Mouse (Mus musculus): Measurements from ENCODE around the gene Fibcd1. TPM values are rescaled to one million over a fixed set of nuclear protein-coding genes. Genes with fewer than 3 reads are reported as not detected.

The Fibcd1 gene
- total RNA-seq, 1 experiment: 0.22 TPM

- no peak for TF ChIP-seq MAFK (IDR thresholded peaks at IDR 0.05; ENCODE audit: insufficient read depth, low read depth, low read length)
- no peak for TF ChIP-seq CHD2 (IDR thresholded peaks at IDR 0.05; ENCODE audit: low read depth, low read length)
- no peak for TF ChIP-seq ZNF384 (IDR thresholded peaks at IDR 0.05; ENCODE audit: low read depth, low read length)
- no peak for TF ChIP-seq ZC3H11A (IDR thresholded peaks at IDR 0.05; ENCODE audit: borderline replicate concordance, low read depth, low read length)
- no peak for TF ChIP-seq HCFC1 (IDR thresholded peaks at IDR 0.05; ENCODE audit: borderline replicate concordance, insufficient read depth, low read length)
- no peak overlapping the region for H3K9ac ChIP-seq (ENCODE audit: insufficient read depth, low read depth, low read length, poor library complexity, severe bottlenecking)
- in situ Hi-C loops (cut with MboI; ENCODE audit: low sequenced_read_pairs in 2 of 2, unreplicated experiment in 2 of 2): no loop called here
These were observed 76.7 kb downstream of the Fibcd1 start for GRCm38 (mm10) chr2:31769115-31769514.

GRCm38 (mm10) chr2:31767815-31768214 is 78.0 kb downstream of the Fibcd1 start:
- Histone ChIP-seq H3K4me1 (ENCODE audit: control insufficient read depth in 2 of 2, insufficient read depth in 2 of 2, low read length in 2 of 2, poor library complexity in 1 of 2) (peaks cover 5 to 19% of the 10 kb centered on the region in 2 experiments), H3K9ac (ENCODE audit: insufficient read depth, low read depth, low read length, poor library complexity, severe bottlenecking) (no peak overlapping the region)
- in situ Hi-C loops (cut with MboI; ENCODE audit: low sequenced_read_pairs in 2 of 2, unreplicated experiment in 2 of 2): no loop called here

More at GRCm38 (mm10) chr2:31769115-31769514, 76.7 kb downstream of the Fibcd1 start:
- H3K4me1 ChIP-seq (ENCODE audit: control insufficient read depth in 2 of 2, insufficient read depth in 2 of 2, low read length in 2 of 2, poor library complexity in 1 of 2): peaks cover 5 to 14% of the 10 kb centered on the region in 2 experiments; a peak in 3 of 4 replicates
- no peak overlapping the region for H3K27ac ChIP-seq (ENCODE audit: insufficient read depth, low read depth, low read length, poor library complexity, severe bottlenecking)
- H3K36me3 ChIP-seq (ENCODE audit: control insufficient read depth, insufficient read depth, low read length, poor library complexity, severe bottlenecking): no peaks in the 10 kb centered on the region
- H3K4me3 ChIP-seq (ENCODE audit: insufficient read depth in 1 of 2, low read depth in 1 of 2, low read length in 2 of 2, poor library complexity in 1 of 2, severe bottlenecking in 1 of 2): no peak overlapping the region
- DNase-seq (ENCODE audit: low read depth, low spot score): no peak
- H3K9me3 ChIP-seq (ENCODE audit: control insufficient read depth, insufficient read depth, low read depth, low read length): no peaks in the 10 kb centered on the region

GRCm38 (mm10) chr2:31767104-31767503 is 78.7 kb downstream of the Fibcd1 start:
- Histone ChIP-seq H3K4me3 (ENCODE audit: insufficient read depth in 1 of 2, low read depth in 1 of 2, low read length in 2 of 2, poor library complexity in 1 of 2, severe bottlenecking in 1 of 2) (no peak overlapping the region), H3K36me3 (ENCODE audit: control insufficient read depth, insufficient read depth, low read length, poor library complexity, severe bottlenecking) (no peaks in the 10 kb centered on the region), H3K27ac (ENCODE audit: insufficient read depth, low read depth, low read length, poor library complexity, severe bottlenecking) (no peak overlapping the region), H3K9me3 (ENCODE audit: control insufficient read depth, insufficient read depth, low read depth, low read length) (no peaks in the 10 kb centered on the region), H3K4me1 (ENCODE audit: control insufficient read depth in 2 of 2, insufficient read depth in 2 of 2, low read length in 2 of 2, poor library complexity in 1 of 2) (peaks cover 9 to 23% of the 10 kb centered on the region in 2 experiments), H3K9ac (ENCODE audit: insufficient read depth, low read depth, low read length, poor library complexity, severe bottlenecking) (no peak overlapping the region)
- no peak for TF ChIP-seq ZC3H11A (IDR thresholded peaks at IDR 0.05; ENCODE audit: borderline replicate concordance, low read depth, low read length)
- TF ChIP-seq MAFK (IDR thresholded peaks at IDR 0.05; ENCODE audit: insufficient read depth, low read depth, low read length): no peak
- no peak for TF ChIP-seq CHD2 (IDR thresholded peaks at IDR 0.05; ENCODE audit: low read depth, low read length)
- TF ChIP-seq ZNF384 (IDR thresholded peaks at IDR 0.05; ENCODE audit: low read depth, low read length): no peak
- TF ChIP-seq HCFC1 (IDR thresholded peaks at IDR 0.05; ENCODE audit: borderline replicate concordance, insufficient read depth, low read length): no peak
- no peak for DNase-seq (ENCODE audit: low read depth, low spot score)
- in situ Hi-C loops (cut with MboI; ENCODE audit: low sequenced_read_pairs in 2 of 2, unreplicated experiment in 2 of 2): no loop called here

More at GRCm38 (mm10) chr2:31767815-31768214, 78.0 kb downstream of the Fibcd1 start:
- H3K36me3 ChIP-seq (ENCODE audit: control insufficient read depth, insufficient read depth, low read length, poor library complexity, severe bottlenecking): no peaks in the 10 kb centered on the region
- TF ChIP-seq MAFK (IDR thresholded peaks at IDR 0.05; ENCODE audit: insufficient read depth, low read depth, low read length): no peak
- TF ChIP-seq ZNF384 (IDR thresholded peaks at IDR 0.05; ENCODE audit: low read depth, low read length): no peak
- TF ChIP-seq CHD2 (IDR thresholded peaks at IDR 0.05; ENCODE audit: low read depth, low read length): no peak
- TF ChIP-seq HCFC1 (IDR thresholded peaks at IDR 0.05; ENCODE audit: borderline replicate concordance, insufficient read depth, low read length): no peak
- no peak for TF ChIP-seq ZC3H11A (IDR thresholded peaks at IDR 0.05; ENCODE audit: borderline replicate concordance, low read depth, low read length)
- H3K9me3 ChIP-seq (ENCODE audit: control insufficient read depth, insufficient read depth, low read depth, low read length): no peaks in the 10 kb centered on the region
- no peak overlapping the region for H3K4me3 ChIP-seq (ENCODE audit: insufficient read depth in 1 of 2, low read depth in 1 of 2, low read length in 2 of 2, poor library complexity in 1 of 2, severe bottlenecking in 1 of 2)
- H3K27ac ChIP-seq (ENCODE audit: insufficient read depth, low read depth, low read length, poor library complexity, severe bottlenecking): no peak overlapping the region
- no peak for DNase-seq (ENCODE audit: low read depth, low spot score)

Other genes starting within 250 kb of the Fibcd1 start
- gene Prdm12, start 206.0 kb downstream of the Fibcd1 start, total RNA-seq (2012; rRNA removed): 0.13 TPM in 1 of 2 replicates, not detected in the other
- gene Exosc2, start 175.3 kb downstream of the Fibcd1 start, total RNA-seq (2012; rRNA removed): 103 and 105 TPM in 2 replicates
- 39.9 and 41.9 TPM in 2 replicates for gene Abl1, start 157.6 kb downstream of the Fibcd1 start, total RNA-seq (2012; rRNA removed)
- 0.05 TPM in 1 of 2 replicates, not detected in the other for gene Qrfp, start 35.4 kb downstream of the Fibcd1 start, total RNA-seq (2012; rRNA removed)
- 0.11 and 0.18 TPM in 2 replicates for gene Lamc3, start 41.3 kb upstream of the Fibcd1 start, total RNA-seq (2012; rRNA removed)
- gene Aif1l, start 104.1 kb upstream of the Fibcd1 start, total RNA-seq (2012; rRNA removed): 17.6 and 48.5 TPM in 2 replicates
- 74.3 and 77.0 TPM in 2 replicates for gene Nup214, start 128.4 kb upstream of the Fibcd1 start, total RNA-seq (2012; rRNA removed)
- gene Fam78a, start 238.9 kb upstream of the Fibcd1 start, total RNA-seq (2012; rRNA removed): 4.1 and 4.8 TPM in 2 replicates
- 1.4 and 4.3 TPM in 2 replicates for gene Plpp7, start 249.5 kb upstream of the Fibcd1 start, total RNA-seq (2012; rRNA removed)